Mouse (Mus musculus) right cerebral cortex, adult 18-20 months (tissue): ENCODE results near the gene Ly6g6f.
A peak's percentile ranks its signal among the peaks of the same experiment; 100 is the strongest.
"Not testable (repeated sequence)": the region's sequence is repeated elsewhere in the genome, so short reads cannot be mapped to it uniquely, and the experiment has no call there.

Source experiments
- DNase-seq: peaks from one replicate; pipeline ENCODE4 v3.0.0; 2022; ENCODE audit warnings: mixed read lengths

Gene Ly6g6f

DNA sequence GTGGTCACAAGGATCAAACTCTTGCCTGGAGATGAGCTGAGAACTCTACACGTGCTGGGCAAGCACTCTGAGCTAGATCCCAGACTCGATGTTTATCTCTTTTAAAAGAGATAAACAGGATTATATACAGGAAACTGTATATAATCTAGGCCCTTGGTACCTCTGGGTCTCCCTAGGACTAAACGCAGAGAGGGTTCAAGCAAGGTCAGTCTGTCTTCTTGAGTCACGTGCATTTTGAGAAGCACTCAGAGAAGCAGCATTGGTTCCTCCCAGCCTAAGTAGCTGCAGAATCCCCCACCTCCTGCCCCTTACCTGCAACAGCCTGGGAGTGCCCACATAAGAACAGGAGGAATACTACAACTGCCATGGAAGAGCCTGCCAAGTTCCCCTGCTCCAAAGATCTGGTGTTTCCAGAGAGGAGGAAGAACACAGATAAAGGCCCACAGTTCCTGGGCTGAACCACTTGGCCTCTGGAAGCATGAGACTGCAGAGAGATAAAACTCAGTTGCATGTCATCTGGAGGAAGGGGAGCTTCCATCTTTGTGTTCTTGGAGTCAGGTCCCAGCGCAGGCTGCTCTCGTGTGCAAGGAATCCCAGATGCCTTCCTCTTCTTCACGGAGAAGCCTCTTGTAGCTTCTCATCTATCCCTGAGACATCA, at the start of gene Ly6g6f:
Gene Ly6g6f, minus strand, starts transcription at position 403 of the 658 bp plus-strand sequence.
- no peak for DNase-seq

DNA sequence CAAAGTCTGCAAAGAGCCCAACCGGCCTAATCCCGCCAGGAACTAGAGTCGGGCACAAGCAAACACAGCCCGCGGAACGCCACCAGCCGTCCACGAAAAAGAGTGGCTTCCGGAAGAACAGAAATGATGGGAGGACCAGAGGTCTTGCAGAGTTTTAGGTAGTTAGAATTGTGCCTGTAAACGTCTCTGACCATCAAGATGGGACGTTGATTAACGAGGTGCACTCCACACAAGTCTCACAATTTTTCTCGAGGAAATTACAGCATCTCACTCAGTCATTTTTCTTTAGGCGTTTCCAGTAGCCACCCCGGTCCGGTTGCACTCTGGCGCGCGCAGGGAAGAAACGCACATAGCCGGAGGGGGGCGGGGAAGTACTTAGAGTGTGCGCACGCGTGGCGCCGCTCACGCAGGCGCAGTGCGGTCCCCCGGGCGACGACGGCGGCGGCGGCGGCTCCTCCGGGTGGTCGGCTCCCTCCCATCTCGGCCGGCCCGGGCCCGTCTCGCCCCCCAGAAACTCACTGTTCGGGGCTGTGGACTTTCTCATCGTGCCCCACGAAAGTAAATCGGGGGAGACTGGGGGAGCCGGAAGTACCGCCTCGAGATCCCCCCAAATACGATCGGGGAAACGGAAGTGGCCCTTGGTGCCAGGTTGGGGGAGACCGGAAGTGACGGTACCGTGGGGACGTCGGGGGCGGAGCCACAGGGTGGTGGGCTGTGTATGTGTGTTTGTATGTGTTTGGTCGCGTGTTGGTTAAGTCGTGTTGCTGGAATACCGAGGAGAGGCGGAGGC, 49.6 kb upstream of the Ly6g6f start, which contains the start of gene Bag6:
Gene Bag6, plus strand, starts transcription at position 378 of the 790 bp plus-strand sequence.
- DNase-seq: peak; percentile 92

DNA sequence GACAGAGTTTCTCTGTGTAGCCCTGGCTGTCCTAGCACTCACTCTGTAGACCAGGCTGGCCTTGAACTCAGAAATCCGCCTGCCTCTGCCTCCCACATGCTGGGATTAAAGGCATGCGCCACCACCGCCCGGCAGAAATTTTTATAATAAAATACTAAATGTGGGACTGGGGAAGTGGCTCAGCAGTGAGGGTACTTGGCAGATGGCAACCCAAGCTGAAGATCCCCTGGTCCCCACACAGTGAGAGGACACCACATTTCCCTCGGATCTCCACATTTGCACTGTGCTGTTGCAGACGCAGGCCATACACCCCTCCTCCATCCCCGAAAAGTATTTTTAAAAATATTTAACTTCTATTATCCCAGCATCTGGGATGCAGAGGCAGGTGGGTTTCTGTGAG, 48.1 kb upstream of the Ly6g6f start:
- DNase-seq: no peak

DNA sequence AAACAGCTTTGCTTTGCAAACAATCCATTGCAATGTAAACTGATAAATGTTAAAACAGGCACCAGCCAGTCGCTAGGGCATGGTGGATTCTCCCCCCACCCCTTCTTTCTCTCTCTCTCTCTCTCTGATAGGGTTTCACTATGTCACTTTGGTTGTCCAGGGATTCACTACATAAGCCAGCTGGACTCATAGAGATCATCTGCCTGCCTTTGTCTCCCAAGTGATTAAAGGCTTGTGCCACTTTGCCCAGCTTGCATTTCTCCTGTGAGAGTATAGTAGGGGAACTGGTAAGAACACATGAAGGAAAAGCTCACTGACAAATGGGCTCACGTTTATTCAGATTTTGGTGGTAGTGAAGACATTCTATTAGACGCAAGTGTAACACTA, 46.8 kb upstream of the Ly6g6f start:
- no peak for DNase-seq

DNA sequence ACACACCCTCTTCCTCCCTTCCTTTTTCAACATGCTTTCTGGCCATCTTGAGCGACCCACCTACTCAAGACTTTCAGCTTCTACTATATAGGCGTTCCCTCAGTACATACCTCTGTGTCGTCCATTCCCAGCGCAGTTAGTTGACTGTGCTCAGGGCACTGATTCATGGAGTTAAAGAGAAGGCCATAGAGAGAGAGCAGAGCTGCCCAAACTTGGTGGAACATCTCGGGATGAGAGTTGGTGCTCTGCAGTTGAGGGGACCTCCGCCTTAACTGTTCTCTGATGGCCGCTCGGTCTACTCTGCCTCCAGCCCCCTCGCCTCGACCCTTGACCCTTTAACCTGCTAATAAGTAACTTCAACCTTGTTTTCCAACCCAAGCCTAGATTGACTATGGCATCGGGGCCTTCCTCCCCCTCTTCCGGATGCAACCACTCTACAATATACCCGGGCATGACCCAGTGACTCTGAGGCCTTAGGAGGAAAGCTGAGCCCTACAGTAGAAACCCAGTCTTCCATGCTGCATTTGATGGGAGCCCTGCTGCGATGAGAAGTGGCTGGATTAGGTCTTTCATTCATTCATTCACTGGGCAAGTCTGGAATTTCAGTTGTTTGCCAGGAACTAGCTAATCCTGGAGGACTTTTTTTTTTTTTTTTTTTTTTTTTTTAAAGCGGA, 46.2 kb upstream of the Ly6g6f start, which contains the start of gene Apom:
Gene Apom, minus strand, starts transcription at position 551 of the 674 bp plus-strand sequence.
- no peak for DNase-seq

DNA sequence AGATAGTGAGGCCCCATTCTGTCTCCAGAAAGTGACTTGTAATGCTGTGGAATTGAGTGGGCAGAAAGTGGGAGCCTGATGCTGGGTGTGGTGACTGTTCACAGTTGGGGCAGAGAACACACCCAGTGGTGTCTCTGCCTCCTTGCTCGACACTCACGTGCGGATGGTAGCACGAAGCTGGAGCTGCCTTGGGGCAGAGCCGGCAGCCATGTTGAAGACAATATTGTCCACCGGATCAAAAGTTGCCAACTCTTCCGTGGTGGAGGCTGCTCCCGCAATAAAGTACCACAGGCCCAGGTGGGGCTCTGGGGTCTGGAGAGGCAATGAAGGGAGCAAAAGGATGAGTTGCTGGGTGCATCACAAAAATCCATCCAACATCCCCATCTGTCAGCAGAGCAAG, 45.6 kb upstream of the Ly6g6f start:
- no peak for DNase-seq

- no peak for DNase-seq
Measured at GRCm38 (mm10) chr17:35128996-35129395, 43.6 kb upstream of the Ly6g6f start.

- no peak for DNase-seq
Measured at GRCm38 (mm10) chr17:35127017-35127416, 41.6 kb upstream of the Ly6g6f start.

DNA sequence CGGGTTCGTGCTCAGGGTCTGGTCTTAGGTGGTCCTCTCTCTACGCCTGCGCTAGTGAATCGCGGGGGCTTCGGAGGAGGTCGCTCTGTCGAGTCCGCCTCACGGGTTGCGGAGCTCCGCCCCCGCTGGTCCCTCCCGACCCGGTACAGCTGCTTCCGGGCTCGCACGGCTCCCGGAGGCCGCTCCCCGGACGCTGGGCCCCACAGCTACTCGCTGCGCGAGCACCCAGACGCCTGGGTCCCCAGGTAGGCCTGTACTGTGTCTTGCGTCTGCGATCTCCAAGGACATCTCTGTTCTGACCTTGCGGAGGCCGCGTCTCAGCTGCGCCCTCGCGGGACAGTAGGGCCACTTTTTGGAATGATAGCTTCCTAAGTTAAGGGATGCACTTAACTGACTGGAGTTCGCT, 40.8 kb upstream of the Ly6g6f start, which contains the start of gene D17H6S53E:
Gene D17H6S53E, plus strand, starts transcription at position 168 of the 406 bp plus-strand sequence.
- DNase-seq: peak; percentile 73

GRCm38 (mm10) chr17:35125578-35125977, 40.2 kb upstream of the Ly6g6f start:
- DNase-seq: no peak

GRCm38 (mm10) chr17:35125081-35125480, 39.7 kb upstream of the Ly6g6f start:
- no peak for DNase-seq

GRCm38 (mm10) chr17:35124261-35124896, 39.0 kb upstream of the Ly6g6f start:
- DNase-seq: not testable (repeated sequence)

DNA sequence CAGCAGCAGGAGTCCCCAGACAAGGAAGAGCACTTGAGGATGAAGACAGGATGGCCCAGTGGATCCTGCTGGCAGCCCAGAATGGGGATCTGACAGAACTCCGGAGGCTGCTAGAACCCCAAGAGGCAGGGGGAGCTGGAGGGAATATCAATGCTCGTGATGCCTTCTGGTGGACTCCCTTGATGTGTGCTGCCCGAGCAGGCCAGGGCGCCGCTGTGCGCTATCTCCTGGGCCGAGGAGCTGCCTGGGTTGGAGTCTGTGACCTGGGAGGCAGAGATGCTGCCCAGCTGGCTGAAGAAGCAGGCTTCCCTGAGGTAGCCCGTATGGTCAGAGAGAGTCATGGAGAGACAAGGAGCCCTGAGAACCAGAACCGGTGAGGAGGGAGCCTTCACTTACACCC, 37.9 kb upstream of the Ly6g6f start:
- not testable (repeated sequence) for DNase-seq

GRCm38 (mm10) chr17:35121871-35122303, 36.5 kb upstream of the Ly6g6f start, which contains the start of gene Csnk2b:
Gene Csnk2b, minus strand, starts transcription at chr17:35122053.
- peak; percentile 74 for DNase-seq

- peak; percentile 99 for DNase-seq
Measured at GRCm38 (mm10) chr17:35121143-35121799, 35.9 kb upstream of the Ly6g6f start, which contains the start of gene Gpank1. Gene Gpank1, plus strand, starts transcription at chr17:35121455.

- DNase-seq: no peak
Measured at GRCm38 (mm10) chr17:35120745-35121142, 35.3 kb upstream of the Ly6g6f start.

DNA sequence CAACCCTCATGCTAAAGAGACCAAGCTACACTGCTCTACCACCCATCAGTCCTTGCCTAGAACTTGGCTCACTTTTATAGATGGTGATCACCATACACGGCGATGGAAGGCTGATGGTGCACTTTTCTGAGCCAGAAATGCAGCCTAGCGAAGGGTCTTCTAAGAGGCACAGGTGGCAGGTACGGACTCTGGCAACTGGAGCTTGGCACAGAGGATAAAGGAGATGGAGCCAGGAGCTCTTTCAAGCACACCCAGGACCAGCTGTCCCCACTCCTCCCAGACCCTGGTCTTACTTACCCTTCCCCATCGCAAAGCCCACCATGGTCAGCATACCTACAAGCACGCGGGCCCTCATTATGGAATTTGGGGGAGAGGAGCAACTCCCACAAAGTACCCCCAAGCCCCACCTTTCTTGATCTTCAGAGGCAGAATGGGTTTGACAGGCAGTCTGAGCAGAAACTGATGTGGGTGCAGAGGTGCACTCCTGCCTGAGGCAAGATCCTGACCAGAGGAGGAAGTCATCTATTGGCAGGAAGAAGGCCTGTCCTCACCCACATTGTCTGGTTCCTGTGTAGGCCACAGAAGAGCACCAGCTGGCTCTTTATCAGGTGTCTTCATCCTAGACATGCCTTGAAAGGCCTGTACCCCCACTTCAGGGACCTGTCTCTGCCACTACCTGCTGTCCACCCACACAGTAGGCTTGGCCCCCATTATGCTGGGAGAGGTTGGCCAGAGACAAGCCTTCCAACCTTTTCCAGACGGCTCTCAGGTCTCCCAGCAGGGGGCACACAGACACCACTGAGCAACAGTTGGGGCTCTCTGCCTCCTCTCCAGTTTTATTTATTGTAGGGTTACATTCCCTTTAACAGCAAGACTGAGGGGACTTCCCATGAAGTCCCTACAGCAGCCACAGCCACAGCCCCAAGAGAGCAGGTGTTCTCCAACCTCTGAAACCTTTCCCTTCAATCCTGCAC, 29.9 kb upstream of the Ly6g6f start, which contains the start of gene Ly6g5b:
Gene Ly6g5b, minus strand, starts transcription at position 383 of the 974 bp plus-strand sequence.
- DNase-seq: no peak

DNA sequence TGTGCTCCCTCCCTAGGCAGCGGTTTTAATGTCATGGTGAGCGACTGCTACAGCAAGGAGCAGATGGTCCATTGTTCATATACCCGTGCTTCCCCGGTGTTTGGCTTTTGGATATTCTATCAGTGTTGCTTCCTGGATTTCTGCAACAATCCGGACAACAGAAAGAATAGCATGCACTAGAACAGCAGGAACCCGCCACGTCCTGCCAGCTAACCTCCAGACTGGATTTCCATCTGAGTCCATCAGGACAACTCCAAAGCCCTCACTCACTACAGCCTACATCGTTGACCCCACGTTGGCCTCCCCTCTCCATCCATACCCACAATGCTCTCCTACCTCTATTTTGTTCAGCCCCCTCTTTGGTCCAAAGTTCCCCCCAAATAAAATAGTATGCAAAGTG, 26.4 kb upstream of the Ly6g6f start:
- DNase-seq: no peak

DNA sequence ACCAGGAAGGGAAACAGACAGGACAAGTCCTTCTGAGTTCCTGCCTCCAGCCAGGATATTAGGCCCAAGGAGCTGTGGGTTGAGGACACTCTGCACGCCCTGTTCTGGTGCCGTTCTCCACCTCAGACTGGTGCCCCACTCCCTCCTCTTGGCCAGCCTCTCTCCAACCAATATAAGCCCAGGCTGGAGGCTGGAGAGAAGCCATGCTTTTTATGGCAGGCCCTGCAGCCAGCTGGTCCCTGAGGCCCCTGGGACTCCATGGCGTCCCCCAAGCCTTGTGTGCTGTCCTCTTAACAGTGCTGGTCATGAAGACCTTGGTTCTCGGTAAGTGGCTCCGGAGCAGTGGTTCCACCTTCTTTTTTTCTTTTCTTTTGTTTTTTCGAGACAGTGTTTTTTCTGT, 22.7 kb upstream of the Ly6g6f start, which contains the start of gene Ly6g5c:
Gene Ly6g5c, plus strand, starts transcription at position 183 of the 400 bp plus-strand sequence.
- no peak for DNase-seq

DNA sequence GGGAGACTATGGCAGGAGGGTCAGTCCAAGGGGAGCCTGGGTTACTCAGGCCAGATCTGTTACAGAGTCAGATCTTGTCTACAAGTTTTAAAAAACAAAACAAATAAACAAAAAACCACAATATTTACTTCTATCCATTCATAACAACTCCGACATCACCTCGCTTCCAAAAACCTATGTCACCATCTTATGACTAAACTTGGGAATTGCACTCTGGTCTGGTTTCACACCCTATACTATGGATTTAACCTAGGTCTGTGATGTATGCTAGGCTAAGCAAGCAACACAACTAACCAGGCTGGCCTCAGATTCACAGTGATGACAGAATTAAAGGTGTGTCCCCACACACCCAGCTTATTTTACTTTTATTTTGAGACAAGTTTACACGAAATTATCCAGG, 21.1 kb upstream of the Ly6g6f start:
- no peak for DNase-seq
